Comparison of ENCODE assay signal across 23 mouse cellular contexts in genomic region chr11:104579575-104579974, GRCm38 (mm10). TPM values are rescaled to one million over a fixed set of nuclear protein-coding genes. Genes with fewer than 3 reads are reported as not detected.
A peak's percentile ranks its signal among the peaks of the same experiment; 100 is the strongest.
DNase-seq lines count a peak whose midpoint lies in the region; ATAC-seq and TF ChIP-seq lines count a peak whose summit lies in the region.
"Had no signal": no experiment of that assay in that cellular context is flagged by ENCODE, and none has a peak within 500 bp of the region (broad histone marks: within the 10 kb centered on the region; RNA-seq: fewer than 3 reads in every experiment).

No protein-coding gene starts in this region.

- no peak overlapping the region for H3K9ac ChIP-seq in forebrain, embryonic 11.5 days (ENCODE audit: low read length)
- H3K9ac ChIP-seq in forebrain, embryonic 15.5 days (replicated peaks): no peak overlapping the region
- H3K9ac ChIP-seq in heart, embryonic 11.5 days (ENCODE audit: low read depth, low read length): peak overlapping the region; percentile 94
- peak overlapping the region; percentile 76 for H3K9ac ChIP-seq in heart, embryonic 14.5 days (ENCODE audit: low read length)
- H3K9ac ChIP-seq in heart, postnatal 0 days (replicated peaks; ENCODE audit: low read depth, low read length): no peak overlapping the region
- H3K9ac ChIP-seq in heart, adult 2 months (ENCODE audit: low read depth, low read length): no peak overlapping the region
- H3K9ac ChIP-seq: hindbrain, embryonic 13.5 days; intestine, embryonic 15.5 days; kidney, embryonic 15.5 days had no signal

- no peak for TF ChIP-seq POLR2A in heart, adult 2 months (IDR thresholded peaks at IDR 0.05; ENCODE audit: insufficient read depth, low read depth, low read length)

- no peak overlapping the region for H3K4me2 ChIP-seq in forebrain, embryonic 11.5 days (ENCODE audit: low read depth, low read length, severe bottlenecking)
- no peak overlapping the region for H3K4me2 ChIP-seq in forebrain, embryonic 15.5 days (replicated peaks)
- H3K4me2 ChIP-seq in heart, embryonic 11.5 days: peak overlapping the region; percentile 76
- H3K4me2 ChIP-seq in heart, embryonic 14.5 days (ENCODE audit: low read length): peak overlapping the region; percentile 58
- H3K4me2 ChIP-seq in heart, postnatal 0 days (ENCODE audit: low read depth, low read length): peak overlapping the region; percentile 40; the same call in 1 of the 2 replicates
- H3K4me2 ChIP-seq: hindbrain, embryonic 13.5 days; intestine, embryonic 15.5 days; kidney, embryonic 15.5 days had no signal

- TF ChIP-seq EP300 in heart, postnatal 0 days (IDR thresholded peaks at IDR 0.05; ENCODE audit: low read depth): no peak
- TF ChIP-seq EP300 in heart, adult 2 months (IDR thresholded peaks at IDR 0.05; ENCODE audit: insufficient read depth, low read depth, low read length): no peak

- H3K36me3 ChIP-seq in forebrain, embryonic 11.5 days (ENCODE audit: control insufficient read depth, insufficient read depth, low read length): no peaks in the 10 kb centered on the region
- no peaks in the 10 kb centered on the region for H3K36me3 ChIP-seq in forebrain, embryonic 15.5 days
- peaks cover 9% of the 10 kb centered on the region; the same call in 1 of the 2 replicates for H3K36me3 ChIP-seq in heart, embryonic 11.5 days (ENCODE audit: control insufficient read depth, insufficient read depth, low read length)
- H3K36me3 ChIP-seq in heart, embryonic 14.5 days (ENCODE audit: control insufficient read depth, insufficient read depth, low read length): peaks cover 44% of the 10 kb centered on the region
- H3K36me3 ChIP-seq in heart, postnatal 0 days (replicated peaks; ENCODE audit: control insufficient read depth, insufficient read depth, low read length): no peaks in the 10 kb centered on the region; the same call in 1 of the 2 replicates
- H3K36me3 ChIP-seq in heart, adult 2 months (ENCODE audit: control insufficient read depth, insufficient read depth, low read length): no peaks in the 10 kb centered on the region
- H3K36me3 ChIP-seq: forebrain, embryonic 10.5 days; hindbrain, embryonic 10.5 days; hindbrain, embryonic 13.5 days; intestine, embryonic 15.5 days; kidney, embryonic 15.5 days had no signal

- 92% methylated on average over 8 of the region's 8 CpGs for WGBS in forebrain, embryonic 11.5 days
- WGBS in forebrain, embryonic 15.5 days: 96% methylated on average over 8 of the region's 8 CpGs
- WGBS in heart, embryonic 11.5 days (ENCODE audit: insufficient replicate concordance): 61% methylated on average over 8 of the region's 8 CpGs
- WGBS in heart, embryonic 14.5 days: 40% methylated on average over 8 of the region's 8 CpGs
- 61% methylated on average over 8 of the region's 8 CpGs for WGBS in heart, postnatal 0 days
- 93% methylated on average over 8 of the region's 8 CpGs for WGBS in heart, adult 2 months

- no peak for TF ChIP-seq CTCF in heart, postnatal 0 days (IDR thresholded peaks at IDR 0.05; ENCODE audit: low read depth)
- TF ChIP-seq CTCF in heart, adult 2 months (IDR thresholded peaks at IDR 0.05): no peak

- no peaks in the 10 kb centered on the region for H3K27me3 ChIP-seq in forebrain, embryonic 11.5 days (ENCODE audit: control insufficient read depth, insufficient read depth, low read length)
- H3K27me3 ChIP-seq in forebrain, embryonic 15.5 days: no peaks in the 10 kb centered on the region
- H3K27me3 ChIP-seq in heart, embryonic 11.5 days (ENCODE audit: control insufficient read depth, insufficient read depth, low read length): no peaks in the 10 kb centered on the region
- H3K27me3 ChIP-seq in heart, embryonic 14.5 days (ENCODE audit: control insufficient read depth, insufficient read depth, low read length): no peaks in the 10 kb centered on the region
- no peaks in the 10 kb centered on the region for H3K27me3 ChIP-seq in heart, postnatal 0 days (ENCODE audit: control insufficient read depth, insufficient read depth, low read length)
- no peaks in the 10 kb centered on the region for H3K27me3 ChIP-seq in heart, adult 2 months (ENCODE audit: control insufficient read depth, insufficient read depth, low read length)
- H3K27me3 ChIP-seq: intestine, embryonic 15.5 days had no signal

- no peaks in the 10 kb centered on the region for H3K9me3 ChIP-seq in forebrain, embryonic 11.5 days (ENCODE audit: control insufficient read depth, low read length)
- no peaks in the 10 kb centered on the region for H3K9me3 ChIP-seq in forebrain, embryonic 15.5 days
- H3K9me3 ChIP-seq in heart, embryonic 11.5 days (replicated peaks; ENCODE audit: control insufficient read depth, low read length): no peaks in the 10 kb centered on the region
- H3K9me3 ChIP-seq in heart, embryonic 14.5 days (ENCODE audit: control insufficient read depth, low read length): no peaks in the 10 kb centered on the region
- H3K9me3 ChIP-seq in heart, postnatal 0 days (replicated peaks; ENCODE audit: control insufficient read depth, low read length): no peaks in the 10 kb centered on the region
- H3K9me3 ChIP-seq: forebrain, embryonic 10.5 days; hindbrain, embryonic 10.5 days; hindbrain, embryonic 13.5 days; intestine, embryonic 15.5 days; kidney, embryonic 15.5 days had no signal

- H3K79me2 ChIP-seq in heart, adult 2 months (replicated peaks; ENCODE audit: control insufficient read depth, insufficient read depth, low read length): no peaks in the 10 kb centered on the region

- peak; percentile 24 for DNase-seq in forebrain, embryonic 11.5 days (ENCODE audit: low spot score)
- DNase-seq in heart, adult 9 months (ENCODE audit: low spot score in 2 of 2): no peak
- DNase-seq in heart, postnatal 10 days: no peak
- DNase-seq in heart, postnatal 0 days (ENCODE audit: low spot score): no peak
- DNase-seq in heart, adult 2 months: no peak
- DNase-seq: adrenal gland, postnatal 10 days; adrenal gland, postnatal 36 days; cerebellum, adult 18-20 months; cerebellum, adult 9-10 months; cerebellum, postnatal 14 days; gastrocnemius, postnatal 25 days; kidney, adult 11 months; kidney, adult 8-10 months had no signal

- H3K4me3 ChIP-seq in forebrain, embryonic 11.5 days (ENCODE audit: low read depth, low read length): no peak overlapping the region
- H3K4me3 ChIP-seq in forebrain, embryonic 15.5 days: no peak overlapping the region
- H3K4me3 ChIP-seq in heart, embryonic 11.5 days (ENCODE audit: low read depth, low read length): peak overlapping the region; percentile 58
- peak overlapping the region; percentile 47 to 77 for H3K4me3 ChIP-seq in heart, embryonic 14.5 days (ENCODE audit: control insufficient read depth in 1 of 2, insufficient read depth in 1 of 2, low read depth in 1 of 2, low read length in 2 of 2)
- 0 out of 2 replicates have a peak overlapping the region, but pooled peaks have one; percentile 27 for H3K4me3 ChIP-seq in heart, postnatal 0 days (ENCODE audit: low read depth, low read length)
- H3K4me3 ChIP-seq in heart, adult 2 months: no peak overlapping the region
- H3K4me3 ChIP-seq: forebrain, embryonic 10.5 days; hindbrain, embryonic 10.5 days; hindbrain, embryonic 13.5 days; intestine, embryonic 15.5 days; kidney, embryonic 15.5 days had no signal

- ATAC-seq in forebrain, embryonic 11.5 days (replicated peaks; ENCODE audit: low FRiP score): no peak
- ATAC-seq in forebrain, embryonic 15.5 days (replicated peaks): no peak
- no peak for ATAC-seq in heart, embryonic 11.5 days (replicated peaks; ENCODE audit: insufficient number of reproducible peaks, low FRiP score, low TSS enrichment)
- ATAC-seq in heart, embryonic 14.5 days (ENCODE audit: insufficient number of reproducible peaks, insufficient read depth, low FRiP score, low read depth): no peak
- no peak for ATAC-seq in heart, postnatal 0 days (ENCODE audit: insufficient read depth, low read depth)
- ATAC-seq: forebrain, embryonic 14.5 days; hindbrain, embryonic 16.5 days; intestine, embryonic 15.5 days had no signal

- intact Hi-C loops in heart, postnatal 10 days (cut with DNase I): no loop called here
- intact Hi-C loops in heart, adult 2 months (cut with DNase I): no loop called here

- no peaks in the 10 kb centered on the region for H3K4me1 ChIP-seq in forebrain, embryonic 11.5 days (replicated peaks; ENCODE audit: control insufficient read depth, insufficient read depth, low read length)
- no peaks in the 10 kb centered on the region for H3K4me1 ChIP-seq in forebrain, embryonic 15.5 days
- peaks cover 29% of the 10 kb centered on the region for H3K4me1 ChIP-seq in heart, embryonic 11.5 days (ENCODE audit: control insufficient read depth, insufficient read depth, low read length)
- peaks cover 23 to 40% of the 10 kb centered on the region in 2 experiments for H3K4me1 ChIP-seq in heart, embryonic 14.5 days (ENCODE audit: control insufficient read depth in 2 of 2, insufficient read depth in 2 of 2, low read length in 2 of 2)
- peaks cover 31% of the 10 kb centered on the region for H3K4me1 ChIP-seq in heart, postnatal 0 days (ENCODE audit: control insufficient read depth, insufficient read depth)
- H3K4me1 ChIP-seq in heart, adult 2 months (ENCODE audit: control insufficient read depth, insufficient read depth, low read length): peaks cover 5% of the 10 kb centered on the region
- H3K4me1 ChIP-seq: hindbrain, embryonic 13.5 days had no signal

- no peak overlapping the region for H3K27ac ChIP-seq in forebrain, embryonic 11.5 days (ENCODE audit: low read depth, low read length)
- no peak overlapping the region for H3K27ac ChIP-seq in forebrain, embryonic 15.5 days (replicated peaks)
- H3K27ac ChIP-seq in heart, embryonic 11.5 days (ENCODE audit: low read depth, low read length): peak overlapping the region; percentile 99
- H3K27ac ChIP-seq in heart, embryonic 14.5 days (replicated peaks in 1 of 2; ENCODE audit: control insufficient read depth in 1 of 2, insufficient read depth in 1 of 2, low read depth in 2 of 2, low read length in 2 of 2): peak overlapping the region; percentile 85 to 99
- no peak overlapping the region; the same call in 1 of the 2 replicates for H3K27ac ChIP-seq in heart, postnatal 0 days (ENCODE audit: low read depth)
- H3K27ac ChIP-seq in heart, adult 2 months: no peak overlapping the region
- H3K27ac ChIP-seq: forebrain, embryonic 10.5 days; hindbrain, embryonic 10.5 days; hindbrain, embryonic 13.5 days; intestine, embryonic 15.5 days; kidney, embryonic 15.5 days had no signal

RNA-seq across cellular contexts. Expression of gene Itgb3, which starts 28.2 kb away (rescaled TPM):
- 0.98 and 1.1 TPM in 2 replicates for polyA plus RNA-seq in forebrain, embryonic 11.5 days (2014; fragmentation: Nextera tagmentation; extraction: Ambion mirVana)
- 0.60 and 0.61 TPM in 2 replicates for polyA plus RNA-seq in forebrain, embryonic 15.5 days (2015; fragmentation: Nextera tagmentation; extraction: Ambion mirVana)
- 3.9 and 4.6 TPM in 2 replicates for polyA plus RNA-seq in heart, embryonic 11.5 days (2014; fragmentation: Nextera tagmentation; extraction: Ambion mirVana)
- polyA plus RNA-seq in heart, embryonic 14.5 days (2014; fragmentation: Nextera tagmentation; extraction: Ambion mirVana): 1.7 and 1.8 TPM in 2 replicates
- 1 to 10 TPM; 5.8 to 7.3 TPM for total RNA-seq in heart, postnatal 10 days (2021)
- 5.2 and 16.4 TPM in 2 replicates for total RNA-seq in heart, postnatal 0 days (2014; rRNA removed; ENCODE audit: low replicate concordance)
- 1.6 and 1.7 TPM in 2 replicates for polyA plus RNA-seq in heart, postnatal 0 days (2015; fragmentation: Nextera tagmentation; extraction: Ambion mirVana)
- total RNA-seq in heart, adult 2 months (2021): 1 to 10 TPM; 2.3 to 8.1 TPM
- 2.7 and 3.6 TPM in 2 replicates for polyA plus RNA-seq in heart, adult 2 months (2012; rRNA removed)

RNA-seq across cellular contexts. Expression of gene Myl4, which starts 29.1 kb away (rescaled TPM):
- 0.44 and 0.84 TPM in 2 replicates for polyA plus RNA-seq in forebrain, embryonic 11.5 days (2014; fragmentation: Nextera tagmentation; extraction: Ambion mirVana)
- 2.1 and 2.9 TPM in 2 replicates for polyA plus RNA-seq in forebrain, embryonic 15.5 days (2015; fragmentation: Nextera tagmentation; extraction: Ambion mirVana)
- 3,018 and 3,194 TPM in 2 replicates for polyA plus RNA-seq in heart, embryonic 11.5 days (2014; fragmentation: Nextera tagmentation; extraction: Ambion mirVana)
- polyA plus RNA-seq in heart, embryonic 14.5 days (2014; fragmentation: Nextera tagmentation; extraction: Ambion mirVana): 2,493 and 2,941 TPM in 2 replicates
- 100 to 1,000 TPM; 257 to 700 TPM for total RNA-seq in heart, postnatal 10 days (2021)
- 758 and 991 TPM in 2 replicates for total RNA-seq in heart, postnatal 0 days (2014; rRNA removed; ENCODE audit: low replicate concordance)
- polyA plus RNA-seq in heart, postnatal 0 days (2015; fragmentation: Nextera tagmentation; extraction: Ambion mirVana): 1,182 and 1,364 TPM in 2 replicates
- 100 to 1,000 TPM; 484 to 619 TPM for total RNA-seq in heart, adult 2 months (2021)
- polyA plus RNA-seq in heart, adult 2 months (2012; rRNA removed): 1,288 and 1,402 TPM in 2 replicates

RNA-seq across cellular contexts. Expression of gene Cdc27, which starts 29.2 kb away (rescaled TPM):
- polyA plus RNA-seq in forebrain, embryonic 11.5 days (2014; fragmentation: Nextera tagmentation; extraction: Ambion mirVana): 56.4 and 62.7 TPM in 2 replicates
- polyA plus RNA-seq in forebrain, embryonic 15.5 days (2015; fragmentation: Nextera tagmentation; extraction: Ambion mirVana): 37.6 and 38.8 TPM in 2 replicates
- polyA plus RNA-seq in heart, embryonic 11.5 days (2014; fragmentation: Nextera tagmentation; extraction: Ambion mirVana): 34.4 and 44.6 TPM in 2 replicates
- polyA plus RNA-seq in heart, embryonic 14.5 days (2014; fragmentation: Nextera tagmentation; extraction: Ambion mirVana): 35.6 and 39.7 TPM in 2 replicates
- total RNA-seq in heart, postnatal 10 days (2021): 10 to 100 TPM; 32.4 to 40.6 TPM
- total RNA-seq in heart, postnatal 0 days (2014; rRNA removed; ENCODE audit: low replicate concordance): 16.6 and 18.3 TPM in 2 replicates
- 19.6 and 20.5 TPM in 2 replicates for polyA plus RNA-seq in heart, postnatal 0 days (2015; fragmentation: Nextera tagmentation; extraction: Ambion mirVana)
- 10 to 100 TPM; 23.2 to 24.6 TPM for total RNA-seq in heart, adult 2 months (2021)
- 4.6 and 10.7 TPM in 2 replicates for polyA plus RNA-seq in heart, adult 2 months (2012; rRNA removed)

Comparison
In these comparisons a context has a peak if more than half of its experiments do, and no peak if none do; other contexts are left out.
1. H3K27ac ChIP-seq: peak in heart, embryonic 11.5 days (single experiment) and heart, embryonic 14.5 days (2 of 2); none in forebrain, embryonic 11.5 days (single experiment), forebrain, embryonic 15.5 days (single experiment), heart, postnatal 0 days (single experiment) and heart, adult 2 months (single experiment).
2. H3K4me3 ChIP-seq: peak in heart, embryonic 11.5 days (single experiment), heart, embryonic 14.5 days (2 of 2) and heart, postnatal 0 days (single experiment); none in forebrain, embryonic 11.5 days (single experiment), forebrain, embryonic 15.5 days (single experiment) and heart, adult 2 months (single experiment).
3. H3K9ac ChIP-seq: peak in heart, embryonic 11.5 days (single experiment) and heart, embryonic 14.5 days (single experiment); none in forebrain, embryonic 11.5 days (single experiment), forebrain, embryonic 15.5 days (single experiment), heart, postnatal 0 days (single experiment) and heart, adult 2 months (single experiment).
4. H3K4me2 ChIP-seq: peak in heart, embryonic 11.5 days (single experiment), heart, embryonic 14.5 days (single experiment) and heart, postnatal 0 days (single experiment); none in forebrain, embryonic 11.5 days (single experiment) and forebrain, embryonic 15.5 days (single experiment).
5. RNA of gene Myl4, which starts 29.1 kb away (polyA plus RNA-seq): 3,018 to 3,194 TPM in heart, embryonic 11.5 days, 2,493 to 2,941 TPM in heart, embryonic 14.5 days, 1,288 to 1,402 TPM in heart, adult 2 months and 1,182 to 1,364 TPM in heart, postnatal 0 days; 2.1 to 2.9 TPM in forebrain, embryonic 15.5 days and 0.44 to 0.84 TPM in forebrain, embryonic 11.5 days; every median in the first group is over 100 times any median in the second.